Mouse (Mus musculus) forebrain, embryonic 11.5 days (tissue): ENCODE data around the gene Mfsd4b1. TPM values are rescaled to one million over a fixed set of nuclear protein-coding genes. Genes with fewer than 3 reads are reported as not detected.

Source experiments
- ATAC-seq: fragments of 200-750 bp; cut with Nextera tagmentation; replicated peaks from 2 replicates; pipeline ENCODE4 v1.8.0; 2017; ENCODE audit warnings: moderate TSS enrichment; ENCODE audit not compliant: low FRiP score
- DNase-seq: peaks from one replicate; pipeline ENCODE4 v3.0.0-alpha.2; 2017; ENCODE audit warnings: low spot score
- H3K27ac ChIP-seq: fragments of 300-500 bp; sonication (generic); 2 replicates; pipeline ENCODE4 v1.5.1; 2014; ENCODE audit warnings: low read depth, low read length
- H3K27me3 ChIP-seq: fragments of 300-500 bp; sonication (generic); 2 replicates; pipeline ENCODE4 v1.6.1; 2014; ENCODE audit warnings: mild to moderate bottlenecking, low read length, mixed read lengths; ENCODE audit not compliant: control insufficient read depth, insufficient read depth
- H3K36me3 ChIP-seq: fragments of 300-500 bp; sonication (generic); 2 replicates; pipeline ENCODE4 v1.6.1; 2014; ENCODE audit warnings: mild to moderate bottlenecking, low read length, moderate library complexity, mixed read lengths; ENCODE audit not compliant: control insufficient read depth, insufficient read depth
- H3K4me1 ChIP-seq: fragments of 300-500 bp; sonication (generic); replicated peaks from 2 replicates; pipeline ENCODE4 v1.6.1; 2014; ENCODE audit warnings: low read length, mixed read lengths; ENCODE audit not compliant: control insufficient read depth, insufficient read depth
- H3K4me2 ChIP-seq: fragments of 300-500 bp; sonication (generic); 2 replicates; pipeline ENCODE4 v1.6.1; 2014; ENCODE audit warnings: low read depth, mild to moderate bottlenecking, low read length, moderate library complexity, mixed read lengths; ENCODE audit not compliant: severe bottlenecking
- H3K4me3 ChIP-seq: fragments of 300-500 bp; sonication (generic); 2 replicates; pipeline ENCODE4 v1.5.1; 2014; ENCODE audit warnings: low read depth, low read length
- H3K9ac ChIP-seq: fragments of 300-500 bp; sonication (generic); 2 replicates; pipeline ENCODE4 v1.6.1; 2014; ENCODE audit warnings: low read length
- H3K9me3 ChIP-seq: fragments of 300-500 bp; sonication (generic); 2 replicates; pipeline ENCODE4 v1.6.1; 2016; ENCODE audit warnings: low read length, mixed read lengths; ENCODE audit not compliant: control insufficient read depth
- WGBS: fragments of 180-500 bp; shearing (Covaris S2); extraction: QIAGEN DNeasy Blood & Tissue Kit; methylation state at CpG from one replicate; pipeline ENCODE4 v1.1.7; 2014; 5-methylcytosine and 5-hydroxymethylcytosine counted together
- polyA plus RNA-seq: library from polyadenylated mRNA; unstranded; fragments of >200 nt; fragmentation: Nextera tagmentation; extraction: Ambion mirVana; gene quantifications from 2 replicates; pipeline ENCODE4 v1.2.1, GENCODE M21; 2014

The Mfsd4b1 gene
- not detected in 2 replicates for polyA plus RNA-seq

DNA sequence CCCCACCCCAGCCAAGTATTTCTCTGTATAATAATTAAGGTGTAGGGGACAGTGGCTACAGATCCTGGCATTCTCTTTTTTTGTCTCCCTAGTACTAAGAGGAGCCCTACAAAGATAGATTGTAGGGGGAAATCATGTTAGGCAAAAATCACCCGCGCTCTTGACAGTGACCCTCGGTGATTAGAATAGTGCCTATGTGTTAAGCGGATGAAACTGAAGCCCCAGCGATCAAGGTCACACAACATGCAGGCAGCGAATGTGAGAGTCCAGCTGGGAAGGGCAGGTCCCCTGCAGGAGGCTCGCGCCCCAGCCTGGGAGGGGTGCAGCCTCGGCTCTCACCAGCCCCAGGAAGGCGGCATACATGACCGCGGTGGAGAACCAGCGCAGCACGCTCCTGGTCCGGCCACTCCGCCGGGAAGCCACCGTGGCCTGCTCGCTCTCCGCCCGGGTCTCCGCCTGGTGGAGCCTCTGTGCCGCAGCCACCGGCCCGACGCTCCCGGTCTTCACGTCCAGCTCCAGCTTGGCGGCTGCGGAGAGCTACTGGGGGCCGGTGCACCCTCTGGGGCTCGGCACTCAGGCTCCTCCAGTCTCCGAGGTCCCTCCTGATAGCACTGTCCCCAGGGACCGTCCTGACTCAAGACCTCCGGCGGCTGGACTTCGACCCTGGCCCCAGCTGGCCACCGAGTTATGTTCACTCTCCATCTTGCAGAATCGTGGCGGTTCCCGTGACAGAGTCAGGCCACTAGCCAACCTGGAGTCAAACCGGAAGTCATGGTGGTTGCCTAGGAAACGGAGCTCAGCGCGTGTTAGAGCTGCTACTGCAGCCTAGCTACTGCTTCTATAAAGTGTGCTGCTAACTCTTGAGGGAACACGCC lies at the start of gene Mfsd4b1:
Gene Mfsd4b1 (minus strand): TSS at position 715 of the 875 bp plus-strand sequence.
- DNase-seq (peak; percentile 87), ATAC-seq (peak; percentile 90)
- H3K4me1 ChIP-seq = peaks cover 2% of the 10 kb centered on the region; the same call in 1 of the 2 replicates
- H3K9ac ChIP-seq = peak within 1 kb of the TSS; percentile 55
- H3K4me2 ChIP-seq = peak within 1 kb of the TSS; percentile 89
- H3K36me3 ChIP-seq = no peaks in the 10 kb centered on the region
- H3K27me3 ChIP-seq = peaks cover 2% of the 10 kb centered on the region; the same call in 1 of the 2 replicates
- H3K27ac ChIP-seq = peak within 1 kb of the TSS; percentile 43; the same call in 1 of the 2 replicates
- peak within 1 kb of the TSS; percentile 44 for H3K4me3 ChIP-seq
- 1% methylated on average over 46 of the region's 46 CpGs for WGBS
- H3K9me3 ChIP-seq = no peaks in the 10 kb centered on the region

DNA sequence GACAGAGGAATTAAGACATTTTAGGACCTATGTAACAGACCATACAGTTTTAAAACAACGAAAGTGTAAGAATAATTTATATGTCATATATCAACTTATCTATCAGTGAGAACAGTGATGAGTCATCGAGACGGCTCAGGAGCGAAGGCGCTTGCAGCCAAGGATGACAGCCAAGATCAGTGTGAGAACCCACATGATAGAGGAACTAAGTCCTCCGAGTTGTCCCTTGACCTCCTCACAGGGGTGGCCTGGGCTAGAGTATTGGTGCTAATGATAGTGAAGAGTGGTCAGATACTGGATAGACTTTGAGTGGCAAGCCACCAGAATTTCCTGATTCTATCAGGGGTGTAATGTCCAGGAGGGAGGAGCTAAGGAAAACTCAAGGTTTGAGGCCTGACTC lies 48.5 kb upstream of the Mfsd4b1 start:
- WGBS = 94% methylated on average over 6 of the region's 6 CpGs
- Histone ChIP-seq H3K27me3 (no peaks in the 10 kb centered on the region), H3K9ac (no peak overlapping the region), H3K4me3 (no peak overlapping the region), H3K27ac (no peak overlapping the region), H3K4me2 (no peak overlapping the region), H3K36me3 (no peaks in the 10 kb centered on the region), H3K4me1 (no peaks in the 10 kb centered on the region), H3K9me3 (no peaks in the 10 kb centered on the region)
- ATAC-seq = no peak
- no peak for DNase-seq

DNA sequence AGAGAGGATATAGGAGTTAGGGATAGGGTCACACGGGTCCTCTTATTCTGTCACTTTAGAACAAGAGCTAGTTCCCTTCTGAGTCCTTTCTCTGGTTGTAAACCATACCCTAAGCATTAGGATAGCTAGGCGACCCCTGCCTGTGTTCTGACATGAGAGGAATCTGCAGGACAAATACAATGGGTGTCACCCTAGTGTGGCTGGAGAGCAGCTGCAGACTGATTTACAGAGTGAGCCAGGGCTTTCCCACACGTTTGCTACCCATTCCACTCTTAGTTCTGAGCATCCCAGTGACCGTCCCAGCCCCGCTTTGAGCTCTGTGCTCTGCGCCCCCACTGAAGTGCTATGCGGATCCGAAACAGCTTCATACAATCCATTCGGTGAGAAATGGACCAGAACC lies 45.6 kb upstream of the Mfsd4b1 start:
- Histone ChIP-seq H3K4me2 (no peak overlapping the region), H3K4me1 (peaks cover 2% of the 10 kb centered on the region; the same call in 1 of the 2 replicates), H3K9ac (no peak overlapping the region), H3K27ac (no peak overlapping the region), H3K27me3 (no peaks in the 10 kb centered on the region), H3K36me3 (no peaks in the 10 kb centered on the region), H3K9me3 (no peaks in the 10 kb centered on the region), H3K4me3 (no peak overlapping the region)
- 74% methylated on average over 9 of the region's 9 CpGs for WGBS
- no peak for ATAC-seq
- DNase-seq = no peak

DNA sequence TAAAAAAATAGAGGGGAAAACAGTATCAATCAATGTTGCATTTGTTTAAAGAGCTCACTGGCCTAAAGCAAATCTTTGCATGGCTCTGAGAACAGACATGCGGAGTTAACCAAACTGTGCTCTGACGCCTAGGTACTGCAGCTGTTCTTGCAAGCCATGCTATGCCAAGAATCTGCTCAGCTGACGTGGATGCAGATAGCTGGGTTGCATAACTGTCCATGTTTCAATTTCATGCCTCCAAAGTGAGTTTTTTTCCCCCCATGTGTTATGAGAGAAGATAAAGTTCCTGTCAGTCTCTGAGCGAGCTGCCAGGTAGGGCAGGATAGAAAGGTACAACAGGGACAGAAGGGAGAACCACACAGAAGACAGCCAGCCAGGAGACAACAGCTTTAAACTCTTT lies 44.2 kb upstream of the Mfsd4b1 start:
- no peak for ATAC-seq
- WGBS = 77% methylated on average over 4 of the region's 4 CpGs
- no peak overlapping the region for H3K4me2 ChIP-seq
- H3K36me3 ChIP-seq = no peaks in the 10 kb centered on the region
- H3K4me1 ChIP-seq = peaks cover 2% of the 10 kb centered on the region; the same call in 1 of the 2 replicates
- no peak overlapping the region for H3K9ac ChIP-seq
- H3K4me3 ChIP-seq = no peak overlapping the region
- no peak overlapping the region for H3K27ac ChIP-seq
- no peaks in the 10 kb centered on the region for H3K9me3 ChIP-seq
- DNase-seq = no peak
- H3K27me3 ChIP-seq = no peaks in the 10 kb centered on the region

DNA sequence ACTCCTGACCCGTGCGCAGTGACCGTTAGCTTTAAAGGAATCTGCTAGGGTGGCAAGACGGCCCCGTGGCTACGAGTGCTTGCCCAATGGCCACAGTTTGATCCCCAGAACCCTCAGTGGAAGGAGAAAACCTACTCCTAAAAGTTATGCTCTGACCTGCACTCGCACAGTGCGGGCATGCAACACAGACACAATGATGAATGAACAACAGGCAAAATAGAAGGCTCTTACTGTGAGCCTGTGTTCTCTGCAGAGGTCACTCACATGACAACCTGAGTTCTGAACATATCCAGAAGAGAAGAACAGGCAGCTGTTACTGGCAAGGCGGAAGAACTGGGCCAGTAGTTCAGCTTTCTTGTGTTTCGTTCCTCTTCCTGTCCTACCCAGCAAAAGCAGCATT lies 43.5 kb upstream of the Mfsd4b1 start:
- no peaks in the 10 kb centered on the region for H3K27me3 ChIP-seq
- no peaks in the 10 kb centered on the region for H3K9me3 ChIP-seq
- H3K4me2 ChIP-seq = no peak overlapping the region
- ATAC-seq = no peak
- H3K4me1 ChIP-seq = peaks cover 2% of the 10 kb centered on the region; the same call in 1 of the 2 replicates
- WGBS = 80% methylated on average over 10 of the region's 10 CpGs
- no peak overlapping the region for H3K9ac ChIP-seq
- no peaks in the 10 kb centered on the region for H3K36me3 ChIP-seq
- H3K27ac ChIP-seq = no peak overlapping the region
- DNase-seq = no peak
- H3K4me3 ChIP-seq = no peak overlapping the region

DNA sequence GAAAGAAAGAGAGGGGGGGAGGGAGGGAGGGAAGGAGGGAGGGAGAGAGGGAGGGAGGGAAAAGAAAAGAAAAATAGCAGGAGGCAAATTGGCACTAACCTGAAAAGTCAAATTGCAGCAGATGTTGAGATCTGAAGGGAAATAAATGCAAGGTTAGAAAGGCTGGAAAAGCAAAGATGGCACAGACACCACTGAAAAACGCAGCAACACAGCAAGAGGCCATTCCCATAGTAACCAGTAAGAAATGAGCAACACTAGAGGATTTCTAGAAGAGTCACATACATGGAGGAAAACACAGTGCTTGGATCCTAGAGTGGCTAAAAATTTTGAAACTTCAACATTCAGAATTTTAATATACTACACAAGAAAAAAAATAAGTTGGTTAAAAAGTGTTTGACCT lies 42.5 kb upstream of the Mfsd4b1 start:
- no peak for ATAC-seq
- Histone ChIP-seq H3K4me2 (no peak overlapping the region), H3K4me3 (no peak overlapping the region), H3K4me1 (peaks cover 2% of the 10 kb centered on the region; the same call in 1 of the 2 replicates), H3K27me3 (no peaks in the 10 kb centered on the region), H3K36me3 (no peaks in the 10 kb centered on the region), H3K9ac (no peak overlapping the region), H3K9me3 (no peaks in the 10 kb centered on the region), H3K27ac (no peak overlapping the region)
- no peak for DNase-seq
- WGBS = 32% methylated on average over 1 of the region's 1 CpGs

DNA sequence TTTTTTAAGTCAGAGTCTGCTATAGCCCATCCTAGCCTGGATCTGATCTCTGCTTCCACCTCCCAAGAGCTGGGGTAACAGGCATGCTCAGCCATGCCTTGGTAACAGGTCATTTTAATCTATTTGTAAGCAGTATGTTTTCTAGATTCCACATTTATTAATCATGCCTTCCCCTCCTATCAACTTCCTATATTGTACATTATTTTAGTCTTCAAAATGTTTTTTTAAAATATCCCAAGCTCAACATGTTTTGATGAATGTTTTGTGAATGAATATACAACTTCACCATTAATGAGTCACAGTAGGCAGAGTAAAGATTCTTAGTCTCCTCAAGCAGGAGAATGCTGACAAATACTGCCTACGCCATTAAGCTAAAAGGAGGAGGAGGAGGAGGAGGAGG lies 42.0 kb upstream of the Mfsd4b1 start:
- H3K27me3 ChIP-seq = no peaks in the 10 kb centered on the region
- H3K9ac ChIP-seq = no peak overlapping the region
- whole genome bisulfite sequencing = no CpG with 5 or more reads among the region's 1 CpGs
- H3K4me1 ChIP-seq = peaks cover 2% of the 10 kb centered on the region; the same call in 1 of the 2 replicates
- H3K4me2 ChIP-seq = no peak overlapping the region
- no peak overlapping the region for H3K27ac ChIP-seq
- no peak for ATAC-seq
- H3K4me3 ChIP-seq = no peak overlapping the region
- H3K9me3 ChIP-seq = no peaks in the 10 kb centered on the region
- no peak for DNase-seq
- H3K36me3 ChIP-seq = no peaks in the 10 kb centered on the region

DNA sequence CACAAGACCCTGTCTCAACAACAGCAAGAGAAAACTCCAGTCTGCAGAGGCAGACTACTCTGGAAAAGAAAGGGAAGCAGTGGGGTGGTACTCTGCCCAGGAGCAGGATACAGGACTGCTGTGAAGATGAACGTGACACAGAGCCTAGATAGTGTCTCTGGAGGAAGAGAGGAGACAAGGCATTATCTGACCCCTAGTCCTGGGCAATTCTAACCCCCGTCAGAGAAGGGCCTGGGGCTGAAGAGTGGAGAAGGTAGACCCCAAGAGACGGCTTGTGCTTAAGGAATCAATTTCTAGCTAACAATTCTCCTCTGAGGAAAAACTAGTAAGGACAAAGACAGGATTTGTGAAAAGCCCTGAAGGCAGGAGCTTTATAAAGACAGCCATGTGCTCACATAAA lies 40.3 kb upstream of the Mfsd4b1 start:
- Histone ChIP-seq H3K4me1 (peaks cover 2% of the 10 kb centered on the region; the same call in 1 of the 2 replicates), H3K4me2 (no peak overlapping the region), H3K9me3 (no peaks in the 10 kb centered on the region), H3K27me3 (no peaks in the 10 kb centered on the region), H3K9ac (no peak overlapping the region), H3K27ac (no peak overlapping the region), H3K4me3 (no peak overlapping the region), H3K36me3 (no peaks in the 10 kb centered on the region)
- no peak for DNase-seq
- ATAC-seq = no peak
- WGBS = 10% methylated on average over 3 of the region's 3 CpGs
